Mouse (Mus musculus): ENCODE results near the gene Nod1.

DNA sequence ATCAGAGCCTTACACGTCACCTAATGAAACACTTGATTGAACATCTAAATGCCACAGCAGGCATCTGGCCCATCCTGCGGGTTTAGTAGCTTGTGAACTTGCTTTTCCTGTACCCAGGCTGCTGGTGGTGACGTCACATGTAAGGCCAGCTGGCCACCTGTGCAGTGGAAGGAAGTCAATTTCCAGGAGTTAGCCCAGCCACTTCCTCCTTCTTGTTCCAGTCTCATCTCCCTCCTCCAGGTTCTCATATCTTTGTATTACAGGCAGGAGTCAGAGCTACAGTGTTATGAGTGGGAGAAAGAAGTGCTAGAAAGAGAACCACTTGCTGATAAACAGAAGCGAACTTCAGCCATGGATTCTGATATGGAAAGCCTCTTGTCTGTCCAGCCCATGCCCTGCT is 56.2 kb downstream of the Nod1 start:
- no peak for TF ChIP-seq POLR2A (IDR thresholded peaks at IDR 0.05; ENCODE audit: insufficient read depth, low read length)
- no peak for TF ChIP-seq CTCF (IDR thresholded peaks at IDR 0.05; ENCODE audit: low read depth, low read length)
- no peak for TF ChIP-seq EP300 (IDR thresholded peaks at IDR 0.05; ENCODE audit: insufficient read depth, low read depth, low read length)
